Mouse (Mus musculus) testis, adult 2 months (tissue): Measurements from ENCODE around the gene Farsb.

Experiments used
- CTCF ChIP-seq: fragments of 200-500 bp; IDR thresholded peaks from 2 replicates; pipeline ENCODE4 v1.5.1; 2012; ENCODE audit warnings: low read depth, mild to moderate bottlenecking, inconsistent platforms, low read length, moderate library complexity; ENCODE audit not compliant: control insufficient read depth, insufficient read depth, insufficient replicate concordance
- POLR2A ChIP-seq: fragments of 200-500 bp; IDR thresholded peaks from 2 replicates; pipeline ENCODE4 v1.6.1; 2012; ENCODE audit warnings: low read depth, mild to moderate bottlenecking, inconsistent platforms, low read length, moderate library complexity; ENCODE audit not compliant: control insufficient read depth

DNA sequence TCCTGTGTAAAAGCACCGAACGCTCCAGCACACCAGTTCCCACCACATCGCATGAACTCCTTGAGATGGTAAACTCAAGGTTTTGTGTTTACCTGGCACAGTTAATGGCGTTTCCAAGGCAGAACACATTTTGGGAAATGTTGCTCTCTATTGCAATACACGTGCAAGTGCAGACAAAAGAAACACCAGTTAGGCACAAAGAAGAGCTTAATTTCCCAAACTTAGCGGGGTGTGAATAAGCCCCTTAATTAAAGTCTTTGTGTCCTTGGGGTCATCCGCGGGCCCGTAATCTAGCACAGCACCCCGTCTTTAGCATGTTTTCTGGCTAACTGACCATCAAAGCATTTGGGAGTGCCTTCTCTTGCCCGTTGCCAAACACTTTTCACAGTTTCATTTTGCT, 59.8 kb downstream of the Farsb start:
- TF ChIP-seq POLR2A (no peak), CTCF (no peak)
